Mouse (Mus musculus) CH12.LX (cell line): ENCODE measurements at regions not wholly inside any gene's neighbourhood (a gene's known extent, or its start where the extent isn't known, plus 50 kb on each side); places are given as distances from the start of the nearest gene placed in this dataset.

Experiments used
- DNase-seq: peaks from one replicate; pipeline ENCODE4 v3.0.0-alpha.2; 2013; ENCODE audit errors: extremely low read depth
- H3K27ac ChIP-seq: 2 replicates; pipeline ENCODE4 v1.5.1; 2012; ENCODE audit warnings: low read depth, mild to moderate bottlenecking, control low read depth, moderate library complexity; ENCODE audit not compliant: insufficient read depth
- H3K27me3 ChIP-seq: replicated peaks from 2 replicates; pipeline ENCODE3; 2012; ENCODE audit warnings: inconsistent platforms
- H3K36me3 ChIP-seq, 2 experiments: replicated peaks in 1 of 2; 2 replicates each; pipeline versions ENCODE3 to v1.6.1; 2012; ENCODE audit warnings: inconsistent platforms in 1 of 2, low read length in 1 of 2, mild to moderate bottlenecking in 1 of 2, mixed read lengths in 1 of 2, moderate library complexity in 1 of 2; ENCODE audit not compliant: control insufficient read depth in 1 of 2, insufficient read depth in 1 of 2
- H3K4me1 ChIP-seq, 2 experiments: 2 replicates each; pipeline ENCODE4 v1.6.1; 2012; ENCODE audit warnings: inconsistent platforms in 1 of 2, moderate library complexity in 1 of 2; ENCODE audit not compliant: insufficient read depth in 2 of 2, control insufficient read depth in 1 of 2
- H3K4me2 ChIP-seq: 2 replicates; pipeline ENCODE4 v1.6.1; 2012; ENCODE audit warnings: low read depth, mild to moderate bottlenecking, control low read depth; ENCODE audit not compliant: poor library complexity, insufficient read depth, severe bottlenecking
- H3K4me3 ChIP-seq, 3 experiments: fragments of 150-350 bp in 1 of 3; sonication (generic) in 1 of 3; replicated peaks in 1 of 3; 2 replicates each; pipeline versions ENCODE3 to v1.5.1; 2011 to 2012; ENCODE audit warnings: low read depth in 2 of 3, low read length in 2 of 3, mild to moderate bottlenecking in 2 of 3, moderate library complexity in 2 of 3, control low read depth in 1 of 3, improper control_type of control experiment in 1 of 3, inconsistent platforms in 1 of 3, mixed read lengths in 1 of 3; ENCODE audit not compliant: poor library complexity in 1 of 3
- H3K79me2 ChIP-seq: replicated peaks from 2 replicates; pipeline ENCODE4 v1.6.1; 2012; ENCODE audit warnings: mild to moderate bottlenecking, moderate library complexity; ENCODE audit not compliant: control insufficient read depth, poor library complexity, insufficient read depth, severe bottlenecking; ENCODE audit errors: extremely low read depth
- H3K9ac ChIP-seq: 2 replicates; pipeline ENCODE4 v1.6.1; 2012; ENCODE audit warnings: low read depth, mild to moderate bottlenecking, control low read depth, moderate library complexity; ENCODE audit not compliant: insufficient read depth
- H3K9me3 ChIP-seq: replicated peaks from 2 replicates; pipeline ENCODE3; 2012; ENCODE audit warnings: low read length, inconsistent platforms, mixed read lengths
- E2F4 ChIP-seq: IDR thresholded peaks from 2 replicates; pipeline ENCODE4 v1.6.1; 2011; ENCODE audit warnings: low read depth, low read length, improper control_type of control experiment; ENCODE audit not compliant: insufficient replicate concordance
- ELF1 ChIP-seq: IDR thresholded peaks from 2 replicates; pipeline ENCODE4 v1.6.1; 2014; ENCODE audit warnings: low read depth, mild to moderate bottlenecking, inconsistent platforms, low read length, improper control_type of control experiment
- GABPA ChIP-seq: IDR thresholded peaks from 2 replicates; pipeline ENCODE4 v1.6.1; 2012; ENCODE audit warnings: low read depth, low read length, improper control_type of control experiment, inconsistent platforms; ENCODE audit not compliant: insufficient replicate concordance
- HCFC1 ChIP-seq: IDR thresholded peaks from 2 replicates; pipeline ENCODE4 v1.6.1; 2012; ENCODE audit warnings: low read depth, mild to moderate bottlenecking, inconsistent platforms, low read length, improper control_type of control experiment
- IRF4 ChIP-seq: IDR thresholded peaks from 2 replicates; pipeline ENCODE4 v1.6.1; 2014; ENCODE audit warnings: low read depth, mild to moderate bottlenecking, inconsistent platforms, low read length, improper control_type of control experiment
- JUN ChIP-seq: IDR thresholded peaks from 2 replicates; pipeline ENCODE4 v1.6.1; 2011; ENCODE audit warnings: low read depth, mild to moderate bottlenecking, low read length, improper control_type of control experiment, moderate library complexity; ENCODE audit not compliant: insufficient read depth
- JUND ChIP-seq: conservative IDR thresholded peaks from 2 replicates; pipeline ENCODE4 v1.6.1; 2011; ENCODE audit warnings: low read depth, low read length, improper control_type of control experiment
- KAT2A ChIP-seq: IDR thresholded peaks from 2 replicates; pipeline ENCODE4 v1.6.1; 2012; ENCODE audit warnings: low read length, improper control_type of control experiment, inconsistent platforms; ENCODE audit not compliant: insufficient replicate concordance
- MEF2A ChIP-seq: IDR thresholded peaks from 2 replicates; pipeline ENCODE4 v1.6.1; 2014; ENCODE audit warnings: low read depth, mild to moderate bottlenecking, inconsistent platforms, low read length, improper control_type of control experiment, borderline replicate concordance
- MXI1 ChIP-seq: IDR thresholded peaks from 2 replicates; pipeline ENCODE4 v1.6.1; 2011; ENCODE audit warnings: mild to moderate bottlenecking, low read depth, low read length, improper control_type of control experiment
- PAX5 ChIP-seq: IDR thresholded peaks from 2 replicates; pipeline ENCODE4 v1.6.1; 2012; ENCODE audit warnings: low read length, inconsistent platforms, mixed read lengths
- POLR2A ChIP-seq: IDR thresholded peaks from 2 replicates; pipeline ENCODE4 v1.6.1; 2011; ENCODE audit warnings: low read depth, mild to moderate bottlenecking, improper control_type of control experiment, low read length
- POLR2AphosphoS2 ChIP-seq: IDR thresholded peaks from 2 replicates; pipeline ENCODE4 v1.6.1; 2011; ENCODE audit warnings: low read depth, low read length, improper control_type of control experiment
- RCOR1 ChIP-seq: conservative IDR thresholded peaks from 2 replicates; pipeline ENCODE4 v1.6.1; 2012; ENCODE audit warnings: low read depth, mild to moderate bottlenecking, inconsistent platforms, low read length, improper control_type of control experiment
- TBP ChIP-seq: conservative IDR thresholded peaks from 2 replicates; pipeline ENCODE4 v1.6.1; 2011; ENCODE audit warnings: low read depth, low read length, improper control_type of control experiment
- dilution Hi-C: fragments of 300-500 bp; cut with MboI; formaldehyde crosslinking; loops from 2 replicates; pipeline ENCODE4 v1.14.3; 2020; ENCODE audit warnings: low sequenced_read_pairs; ENCODE audit not compliant: extremely low pct_unique_long_range_greater_than_20kb, extremely low pct_ligation_motif_present
- in situ Hi-C: fragments of 300-500 bp; cut with MboI; formaldehyde crosslinking; loops from 3 replicates; pipeline ENCODE4 v1.14.3; 2019; ENCODE audit warnings: low sequenced_read_pairs, low pct_ligation_motif_present, low pct_unique_long_range_greater_than_20kb, mixed read lengths

GRCm38 (mm10) chr17:14544343-14545002 lies 149.6 kb downstream of the Thbs2 start:
- dilution Hi-C loops = no loop called here
- DNase-seq = no peak
- no peaks in the 10 kb centered on the region for H3K36me3 ChIP-seq
- no peak overlapping the region for H3K4me3 ChIP-seq
- H3K27me3 ChIP-seq = no peaks in the 10 kb centered on the region
- H3K4me1 ChIP-seq = peaks cover 0 to 6% of the 10 kb centered on the region in 2 experiments; a peak in 2 of 4 replicates
- peaks cover 3% of the 10 kb centered on the region for H3K9me3 ChIP-seq
- no peak overlapping the region for H3K4me2 ChIP-seq
- no peak overlapping the region for H3K27ac ChIP-seq
- H3K9ac ChIP-seq = no peak overlapping the region
- TF ChIP-seq TBP (no peak), MXI1 (no peak), RCOR1 (no peak), MEF2A (no peak), IRF4 (no peak), E2F4 (no peak), ELF1 (no peak), PAX5 (no peak), JUND (no peak), POLR2A (no peak), GABPA (no peak), KAT2A (no peak), POLR2AphosphoS2 (no peak), HCFC1 (no peak), JUN (no peak)
- TF ChIP-seq, all 38 proteins: peak for 0
- no peaks in the 10 kb centered on the region for H3K79me2 ChIP-seq
- in situ Hi-C loops = loop anchor here (5.0 kb wide), 1 partner anchor 358 kb away; no protein-coding TSS in a partner anchor

GRCm38 (mm10) chr17:14541035-14541434 lies 153.0 kb downstream of the Thbs2 start:
- Histone ChIP-seq H3K27me3 (no peaks in the 10 kb centered on the region), H3K4me2 (no peak overlapping the region), H3K4me1 (peaks cover 0 to 2% of the 10 kb centered on the region in 2 experiments; a peak in 1 of 4 replicates), H3K36me3 (no peaks in the 10 kb centered on the region), H3K79me2 (no peaks in the 10 kb centered on the region), H3K9me3 (no peaks in the 10 kb centered on the region), H3K9ac (no peak overlapping the region), H3K4me3 (no peak overlapping the region), H3K27ac (no peak overlapping the region)
- no peak for DNase-seq
- in situ Hi-C loops = no loop called here
- no peak for TF ChIP-seq HCFC1
- dilution Hi-C loops = no loop called here
